Mouse (Mus musculus) adrenal gland (tissue): ENCODE results near the gene Fam234a.

ENCODE experiments used
- intact Hi-C: fragments of 180-260 bp; cut with DNase I; formaldehyde crosslinking; loops from one replicate; pipeline ENCODE4 v1.15.1; 2025

The Fam234a gene

DNA sequence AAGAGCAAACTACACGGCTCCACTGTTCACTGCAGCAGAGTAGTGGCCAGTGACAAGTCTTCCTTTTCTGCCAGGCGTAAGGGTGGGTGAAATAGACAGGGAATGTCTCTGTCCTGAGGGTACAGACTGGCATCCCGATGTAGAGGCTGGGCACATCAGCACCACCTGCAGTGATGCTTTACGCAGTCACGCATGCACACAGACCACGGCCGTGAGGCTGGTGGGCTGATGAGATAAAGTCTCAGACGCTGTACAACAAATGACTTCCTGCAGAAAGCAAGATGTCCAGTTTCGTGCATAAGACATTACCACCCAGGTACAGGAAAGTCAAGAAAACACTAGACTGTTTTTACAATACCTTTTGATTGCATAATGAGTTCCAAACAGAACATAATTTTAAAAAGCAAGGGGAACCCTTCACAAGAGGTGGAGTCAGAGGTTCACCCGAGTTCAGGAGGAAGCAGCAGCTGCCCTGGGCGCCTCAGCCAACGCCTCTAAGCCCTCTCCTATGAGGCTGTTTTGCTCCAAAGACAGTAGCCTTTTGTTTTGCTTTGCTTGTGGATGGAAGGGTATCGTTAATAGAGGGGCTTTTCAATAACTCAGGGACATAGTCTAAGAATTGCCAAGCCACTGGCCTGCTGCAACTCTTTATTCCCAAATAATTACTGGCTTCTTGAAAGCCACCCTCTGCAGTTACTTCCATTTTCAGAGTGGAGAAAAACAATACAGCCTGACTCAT is 8.8 kb downstream of the Fam234a start:
- intact Hi-C loops, result no loop called here

DNA sequence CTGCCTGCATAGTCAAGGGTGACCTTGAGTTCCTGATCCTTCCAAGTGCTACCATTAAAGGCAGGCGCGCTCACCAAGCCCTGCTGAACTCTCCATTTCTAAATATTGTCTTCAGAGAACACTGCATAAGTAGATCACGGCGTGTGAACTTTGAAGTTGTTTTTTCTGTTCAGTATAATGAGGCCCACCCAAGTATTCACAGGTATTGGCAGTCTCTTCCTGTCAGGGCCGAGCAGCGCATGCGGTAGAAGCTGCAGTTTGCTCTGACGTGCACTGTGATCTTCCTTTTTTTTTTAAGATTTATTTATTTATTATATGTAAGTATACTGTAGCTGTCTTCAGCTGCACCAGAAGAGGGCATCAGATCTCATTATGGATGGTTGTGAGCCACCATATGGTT is 9.7 kb downstream of the Fam234a start:
- intact Hi-C loops, result no loop called here

DNA sequence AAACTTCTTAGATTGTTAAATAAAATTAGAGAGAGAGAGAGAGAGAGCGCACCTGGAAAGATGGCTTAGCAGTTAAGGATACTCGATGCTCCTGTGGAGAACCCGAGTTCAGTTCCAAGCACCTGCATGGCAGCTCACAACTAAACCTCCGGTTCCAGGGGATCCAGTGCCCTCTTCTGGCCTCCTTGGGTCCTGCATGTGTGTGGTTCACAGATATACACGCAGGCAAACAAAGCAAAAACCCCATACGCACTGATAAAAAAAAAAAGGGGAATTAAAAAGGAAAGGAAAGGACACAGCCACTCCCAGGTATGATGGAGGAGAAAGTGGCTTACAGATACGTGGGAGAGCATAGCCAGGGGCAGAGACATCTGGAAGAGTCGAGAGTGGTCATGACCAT is 11.2 kb downstream of the Fam234a start:
- intact Hi-C loops, result no loop called here

DNA sequence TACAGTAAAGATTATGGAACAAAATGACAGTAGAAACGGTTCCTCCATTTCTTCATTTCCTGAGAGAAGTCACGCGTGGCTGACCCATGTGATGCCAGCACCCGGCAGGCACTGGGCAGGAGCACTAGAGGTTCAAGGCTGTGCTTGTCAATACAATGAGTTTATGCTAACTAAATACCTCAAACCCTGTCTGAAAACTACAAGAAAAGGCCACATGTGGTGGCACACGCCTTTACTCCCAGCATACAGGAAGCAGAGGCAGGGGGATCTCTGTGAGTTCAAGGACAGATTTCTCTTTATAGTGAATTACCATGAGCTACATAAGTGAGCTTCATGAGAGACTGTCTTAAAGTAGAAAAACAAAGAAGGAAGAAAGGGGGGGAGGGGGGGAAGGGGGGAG is 12.9 kb downstream of the Fam234a start:
- intact Hi-C loops, result no loop called here

DNA sequence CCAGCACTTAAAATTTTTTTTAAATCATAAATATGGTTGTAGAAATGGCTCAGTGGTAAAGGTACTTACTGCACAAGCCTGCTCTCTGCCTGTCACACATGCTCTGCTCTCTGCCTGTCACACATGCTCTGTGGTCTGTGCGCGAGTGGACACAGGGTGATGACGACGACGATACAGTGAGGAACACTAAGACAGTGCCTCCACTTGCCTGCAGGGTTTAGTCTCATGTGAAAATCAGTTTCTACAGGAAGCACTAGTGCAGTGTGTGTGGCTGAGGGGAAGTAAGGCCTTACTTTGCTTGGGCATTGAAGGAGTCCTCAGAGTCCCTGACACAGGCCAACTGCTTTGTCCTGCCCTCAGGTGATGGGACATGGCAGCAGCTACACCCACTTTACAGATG is 14.3 kb downstream of the Fam234a start:
- intact Hi-C loops, result no loop called here

DNA sequence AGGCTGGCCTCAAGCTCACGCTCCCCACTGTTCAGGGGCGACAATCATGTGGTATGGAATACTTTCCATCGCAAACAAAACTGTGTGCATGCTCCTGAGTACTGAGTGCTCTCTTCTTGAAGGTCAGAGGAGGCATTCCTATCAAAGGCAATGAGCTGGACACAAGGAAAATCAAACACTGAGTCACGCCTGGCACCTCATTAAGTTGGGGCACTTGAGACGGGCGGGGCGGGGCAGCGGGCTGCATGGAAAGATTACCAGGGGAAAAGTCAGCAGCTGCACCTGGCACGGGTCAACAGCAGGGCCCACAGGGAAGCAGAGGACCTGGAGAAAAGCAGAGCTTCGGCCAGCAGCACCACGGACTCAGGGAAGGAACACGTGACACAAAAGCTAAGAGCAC is 18.9 kb downstream of the Fam234a start:
- intact Hi-C loops, result no loop called here

DNA sequence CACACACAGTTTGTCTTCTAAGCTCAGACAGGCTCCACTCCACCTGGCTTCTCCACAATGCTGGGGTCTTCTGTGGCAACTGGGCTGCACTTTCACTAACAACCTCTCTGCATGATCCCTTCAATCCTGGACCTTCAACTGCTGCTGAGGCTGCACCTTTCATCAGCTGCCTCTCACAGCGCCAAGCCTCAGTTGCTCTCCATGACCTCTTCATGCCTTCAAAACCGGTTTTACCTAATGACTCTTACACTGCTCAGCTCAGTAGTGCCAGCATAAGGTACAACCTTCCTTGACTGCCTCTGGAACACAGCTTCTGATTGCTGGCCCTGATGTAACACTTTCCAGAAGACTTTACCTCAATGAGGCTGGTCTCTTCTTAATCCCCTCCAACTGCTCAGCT is 22.5 kb downstream of the Fam234a start:
- intact Hi-C loops, result no loop called here

DNA sequence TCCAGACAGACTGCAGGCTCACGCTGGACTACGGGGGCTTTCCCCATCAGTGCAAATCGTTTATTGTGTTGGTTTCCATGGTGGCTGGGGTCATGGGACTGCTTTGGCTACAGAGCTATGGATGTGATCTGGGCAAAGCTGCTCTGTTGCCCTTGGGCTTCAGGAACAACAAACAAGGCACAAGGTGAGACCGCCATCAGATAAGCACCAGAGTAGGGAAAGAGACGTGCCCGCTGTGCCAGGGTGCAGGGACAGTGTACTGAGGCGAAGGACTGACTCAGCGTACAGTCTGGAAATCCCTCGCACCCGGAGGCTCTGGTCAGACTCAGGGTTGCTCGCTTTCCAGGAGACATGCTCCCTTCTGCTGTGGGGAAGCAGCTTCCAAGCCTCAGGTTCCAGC is 31.4 kb downstream of the Fam234a start:
- intact Hi-C loops, result no loop called here

DNA sequence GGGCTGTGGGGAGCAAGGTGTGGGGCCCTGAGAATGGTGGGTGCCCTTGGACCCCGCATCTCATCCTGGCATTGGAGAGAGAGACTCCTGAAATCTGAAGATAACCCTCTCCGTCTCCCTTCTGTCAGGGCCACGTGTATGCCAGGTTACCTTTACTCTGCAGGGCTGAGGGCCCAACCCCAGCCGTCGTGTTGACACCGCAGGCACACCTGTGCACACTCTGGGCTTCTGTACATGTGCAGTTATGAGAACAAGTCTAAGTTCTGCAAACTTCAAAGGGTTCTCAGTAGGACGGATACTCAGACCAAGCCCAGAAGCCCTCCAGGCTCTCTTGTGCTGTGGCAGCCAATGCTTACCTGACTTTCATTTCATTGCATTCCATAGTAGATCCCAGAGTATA is 31.8 kb downstream of the Fam234a start:
- intact Hi-C loops, result no loop called here

DNA sequence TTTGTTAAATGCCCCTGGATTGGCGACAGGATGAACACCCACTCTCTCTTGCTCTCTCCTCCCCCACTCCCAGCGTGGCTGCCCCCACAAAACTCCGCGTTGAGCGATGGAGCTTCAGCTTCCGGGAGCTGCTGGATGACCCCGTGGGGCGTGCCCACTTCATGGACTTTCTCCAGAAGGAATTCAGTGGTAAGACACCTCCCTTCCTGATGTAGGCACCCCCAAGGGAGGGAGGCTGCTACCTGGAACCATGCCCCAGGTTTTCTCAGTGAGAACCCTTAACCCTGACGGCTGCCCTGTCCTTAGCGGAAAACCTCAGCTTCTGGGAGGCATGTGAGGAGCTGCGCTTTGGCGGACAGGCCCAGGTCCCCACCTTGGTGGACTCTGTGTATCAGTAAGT is 36.4 kb downstream of the Fam234a start, which contains the start of gene Arhgdig:
Gene Arhgdig (minus strand): TSS at position 101 of the 400 bp plus-strand sequence.
- intact Hi-C loops, result no loop called here

DNA sequence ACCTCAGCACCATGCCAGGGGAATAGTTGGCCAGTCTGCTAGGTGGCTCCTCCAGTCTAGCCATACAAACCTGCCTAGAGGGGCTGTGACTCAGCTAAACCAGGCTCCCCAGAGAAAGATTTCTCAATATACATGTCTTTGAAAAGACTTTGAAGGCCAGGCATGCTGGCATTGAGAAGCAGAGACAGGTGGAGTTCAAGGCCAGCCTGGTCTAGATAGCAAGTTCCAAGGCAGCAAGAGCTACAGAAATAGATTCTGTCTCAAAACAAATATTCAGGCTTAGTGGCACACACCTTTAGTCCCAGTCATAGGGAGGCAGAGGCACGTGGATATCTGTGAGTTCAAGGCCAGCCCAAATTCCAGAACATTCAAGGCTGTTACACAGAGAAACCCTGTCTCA is 37.6 kb downstream of the Fam234a start:
- intact Hi-C loops, result no loop called here

DNA sequence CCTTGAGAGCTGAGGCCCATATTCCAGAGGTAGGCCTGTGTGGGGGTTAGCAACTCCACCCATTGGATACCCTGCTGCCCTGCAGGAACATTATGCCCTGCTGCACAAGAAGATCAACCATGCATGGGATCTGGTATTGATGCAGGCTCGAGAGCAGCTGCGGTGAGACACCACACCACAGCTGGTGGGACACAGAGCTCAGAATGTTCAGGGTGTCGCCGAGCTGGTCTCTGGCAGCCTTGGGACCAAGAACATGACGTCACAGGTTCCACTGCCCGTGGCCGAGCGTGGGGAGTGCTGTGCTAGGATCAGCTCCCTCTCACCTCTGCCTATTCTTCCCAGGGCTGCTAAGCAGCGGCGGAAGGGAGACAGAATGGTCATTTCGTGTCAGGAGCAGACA is 39.3 kb downstream of the Fam234a start:
- intact Hi-C loops, result loop anchor here (5.0 kb wide), 1 partner anchor 38 kb away; the partner anchor contains the start of gene Fam234a

DNA sequence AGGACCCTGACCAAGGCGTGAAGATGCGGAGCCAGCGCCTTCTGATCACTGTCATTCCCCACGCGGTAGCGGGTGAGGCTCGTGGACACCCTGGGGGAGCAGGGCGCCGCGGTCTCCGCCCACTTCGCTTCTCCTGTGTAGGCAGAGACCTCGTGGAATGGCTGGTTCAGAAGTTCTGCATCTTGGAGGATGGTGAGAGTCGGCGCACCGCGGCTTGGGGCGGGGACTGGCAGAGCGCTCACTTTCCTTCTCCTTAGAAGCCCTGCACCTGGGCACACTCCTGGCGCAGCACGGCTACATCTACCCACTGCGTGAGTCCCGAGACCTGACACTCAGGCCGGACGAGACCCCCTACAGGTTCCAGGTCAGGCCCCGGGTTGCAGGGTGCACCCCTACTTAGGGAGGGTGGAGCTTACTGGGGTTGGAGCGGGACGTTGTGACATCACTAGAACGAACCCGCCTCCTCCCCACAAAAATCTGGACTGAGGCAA is 40.7 kb downstream of the Fam234a start:
- intact Hi-C loops, result loop anchor here (5.0 kb wide), 1 partner anchor 39 kb away; the partner anchor contains the start of gene Fam234a

DNA sequence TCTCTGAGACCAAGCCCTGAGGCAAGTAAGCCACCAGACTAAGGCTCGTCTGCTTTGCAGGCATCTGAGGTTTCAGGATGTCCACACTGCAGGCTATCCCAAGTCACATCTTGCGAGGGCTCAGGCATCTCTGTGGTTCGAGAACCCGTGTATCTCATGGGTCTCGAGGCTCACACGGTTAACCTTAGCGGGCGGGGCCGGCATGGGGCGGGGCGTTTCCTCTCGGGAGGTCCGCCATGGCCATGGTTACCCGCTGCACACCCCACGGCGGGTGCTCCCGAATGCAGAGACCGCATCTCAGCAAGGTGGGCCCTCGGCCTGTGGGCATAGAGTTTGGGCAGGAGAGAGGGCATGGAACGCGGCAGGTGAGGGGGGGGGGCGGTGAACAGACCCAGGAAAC is 41.3 kb downstream of the Fam234a start, which contains the start of gene Rgs11:
Gene Rgs11 (plus strand): TSS at position 215 of the 400 bp plus-strand sequence.
- intact Hi-C loops, result loop anchor here (5.0 kb wide), 1 partner anchor 40 kb away; the partner anchor contains the start of gene Fam234a

DNA sequence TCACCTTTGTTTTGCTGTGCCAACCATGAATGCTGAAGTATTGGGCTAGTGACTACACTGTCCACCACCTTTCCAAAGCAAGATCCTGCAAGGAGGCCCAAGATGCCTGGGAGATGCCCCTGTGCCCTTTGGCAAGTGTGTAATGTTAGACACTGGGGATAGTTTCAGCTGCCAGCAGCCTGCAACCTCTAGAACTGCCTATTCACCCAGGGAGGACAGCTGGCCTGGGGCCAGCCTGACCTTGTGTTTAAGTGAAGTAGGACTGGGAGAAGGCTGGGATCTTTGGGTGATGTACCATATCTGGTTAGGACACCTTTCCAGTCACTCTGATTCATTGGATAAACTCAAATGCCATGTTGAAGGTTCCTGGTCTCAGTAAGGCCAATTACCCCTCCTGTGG is 42.0 kb downstream of the Fam234a start:
- intact Hi-C loops, result loop anchor here (5.0 kb wide), 1 partner anchor 40 kb away; the partner anchor contains the start of gene Fam234a

DNA sequence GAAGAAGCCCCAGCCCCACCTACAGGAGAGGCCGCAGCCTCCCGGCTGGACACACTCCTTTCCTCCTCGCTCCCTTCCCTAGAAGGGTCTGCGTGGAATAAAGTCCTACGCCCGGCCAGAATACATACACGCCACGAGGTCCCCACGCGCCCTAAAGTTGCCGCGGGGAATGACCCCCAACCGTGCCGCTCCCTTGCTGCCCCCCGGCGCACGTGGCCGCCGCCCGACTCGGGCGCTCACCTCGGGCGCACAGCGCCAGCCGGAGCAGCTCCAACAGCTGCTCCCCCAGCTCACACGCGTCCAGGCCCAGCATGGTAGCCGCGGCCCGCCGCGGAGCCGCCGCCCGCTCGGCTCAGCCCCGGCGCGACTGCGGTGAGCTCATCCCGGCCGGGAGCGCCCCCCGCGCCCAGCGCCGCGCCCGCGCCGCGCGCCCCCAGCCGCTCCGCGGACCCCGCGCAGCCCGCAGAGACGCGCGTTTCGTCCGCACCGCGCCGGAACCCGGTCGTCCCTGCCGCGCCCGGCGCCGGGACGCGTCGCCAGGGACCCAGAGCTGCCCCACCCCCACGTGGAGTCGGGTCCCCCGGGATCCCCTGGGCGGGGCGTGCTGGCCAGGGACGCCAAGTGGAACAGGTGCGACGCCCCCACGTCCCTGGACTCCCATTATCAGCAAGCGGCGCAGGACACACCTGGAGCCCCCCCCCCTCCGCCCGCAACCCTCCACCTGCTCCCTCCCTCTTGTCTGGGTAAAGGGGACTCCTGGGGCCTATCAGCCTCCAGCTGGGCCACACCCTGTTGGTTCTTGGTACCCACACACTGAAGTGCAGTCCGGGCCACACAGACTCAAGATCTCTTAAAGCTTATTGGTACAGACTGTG is 43.0 kb downstream of the Fam234a start:
- intact Hi-C loops, result loop anchor here (5.0 kb wide), 1 partner anchor 41 kb away; the partner anchor contains the start of gene Fam234a

DNA sequence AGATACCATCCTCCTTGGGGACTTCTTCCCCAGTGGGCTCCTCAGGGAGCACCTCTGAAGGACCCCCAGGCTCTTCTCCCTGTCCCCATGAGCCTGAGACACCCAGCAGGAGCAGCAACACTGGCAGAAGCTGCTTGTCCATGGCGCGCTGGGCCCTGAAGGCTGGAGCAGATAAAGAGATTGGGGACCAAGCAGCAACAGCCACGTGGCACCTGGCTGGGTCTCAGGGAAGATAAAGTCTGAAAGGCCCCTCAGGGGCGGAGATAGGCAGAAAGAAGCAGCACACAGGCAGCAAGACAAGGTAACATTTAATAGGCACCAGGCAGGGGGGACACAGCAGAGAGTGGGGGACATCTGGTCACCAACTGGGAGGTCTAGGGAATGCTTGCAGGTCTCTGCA is 45.1 kb downstream of the Fam234a start, which contains the start of gene Pdia2:
Gene Pdia2 (minus strand): TSS at position 196 of the 400 bp plus-strand sequence.
- intact Hi-C loops, result no loop called here

DNA sequence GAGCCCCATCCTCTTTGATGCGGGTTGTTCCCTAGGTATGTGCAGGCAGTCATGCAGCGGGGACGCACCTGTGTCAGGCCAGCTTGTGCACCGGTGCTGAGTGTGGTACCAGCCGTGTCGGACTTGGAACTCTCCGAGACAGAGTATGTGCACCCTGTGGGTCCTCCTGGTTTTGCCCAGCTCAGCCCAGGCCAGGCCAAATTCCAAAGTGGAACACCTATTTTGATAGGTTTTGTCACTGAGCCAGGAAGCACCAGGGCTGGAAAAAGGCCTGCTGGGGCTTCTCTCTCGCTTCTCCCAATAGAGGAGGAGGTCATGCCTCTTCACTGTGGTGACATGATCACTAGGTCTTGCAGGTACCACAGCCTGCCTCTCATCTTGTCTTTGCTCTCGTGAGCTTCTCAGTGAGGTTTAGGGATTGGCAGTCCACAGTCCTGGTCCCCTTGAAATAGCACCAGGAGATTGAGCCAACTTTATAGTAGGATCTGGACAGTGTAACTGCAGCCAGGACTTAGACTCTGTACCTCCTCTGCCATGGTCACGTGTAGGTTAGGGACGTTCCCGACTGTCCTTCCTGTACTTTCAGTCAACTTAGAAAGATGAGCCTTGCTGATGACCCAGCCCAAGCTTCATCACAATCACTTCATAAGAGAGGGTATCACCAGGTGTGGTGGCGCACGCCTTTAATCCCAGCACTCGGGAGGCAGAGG is 51.4 kb downstream of the Fam234a start:
- intact Hi-C loops, result loop anchor here (5.0 kb wide), 1 partner anchor 75 kb away; no protein-coding TSS in a partner anchor

DNA sequence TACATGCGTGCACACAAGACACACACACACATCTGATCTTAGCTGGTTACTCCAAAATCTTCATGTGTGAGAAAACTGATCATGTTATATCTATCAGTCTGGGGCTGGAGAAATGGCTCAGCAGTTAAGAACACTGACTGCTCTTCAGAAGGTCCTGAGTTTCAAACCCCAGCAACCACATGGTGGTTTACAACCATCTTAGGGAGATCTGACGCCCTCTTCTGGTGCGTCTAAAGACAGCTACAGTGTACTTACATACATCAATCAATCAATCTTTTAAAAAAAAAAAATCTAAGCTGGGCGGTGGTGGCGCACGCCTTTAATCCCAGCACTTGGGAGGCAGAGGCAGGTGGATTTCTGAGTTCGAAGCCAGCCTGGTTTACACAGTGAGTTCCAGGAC is 52.6 kb downstream of the Fam234a start:
- intact Hi-C loops, result loop anchor here (5.0 kb wide), 1 partner anchor 74 kb away; no protein-coding TSS in a partner anchor

DNA sequence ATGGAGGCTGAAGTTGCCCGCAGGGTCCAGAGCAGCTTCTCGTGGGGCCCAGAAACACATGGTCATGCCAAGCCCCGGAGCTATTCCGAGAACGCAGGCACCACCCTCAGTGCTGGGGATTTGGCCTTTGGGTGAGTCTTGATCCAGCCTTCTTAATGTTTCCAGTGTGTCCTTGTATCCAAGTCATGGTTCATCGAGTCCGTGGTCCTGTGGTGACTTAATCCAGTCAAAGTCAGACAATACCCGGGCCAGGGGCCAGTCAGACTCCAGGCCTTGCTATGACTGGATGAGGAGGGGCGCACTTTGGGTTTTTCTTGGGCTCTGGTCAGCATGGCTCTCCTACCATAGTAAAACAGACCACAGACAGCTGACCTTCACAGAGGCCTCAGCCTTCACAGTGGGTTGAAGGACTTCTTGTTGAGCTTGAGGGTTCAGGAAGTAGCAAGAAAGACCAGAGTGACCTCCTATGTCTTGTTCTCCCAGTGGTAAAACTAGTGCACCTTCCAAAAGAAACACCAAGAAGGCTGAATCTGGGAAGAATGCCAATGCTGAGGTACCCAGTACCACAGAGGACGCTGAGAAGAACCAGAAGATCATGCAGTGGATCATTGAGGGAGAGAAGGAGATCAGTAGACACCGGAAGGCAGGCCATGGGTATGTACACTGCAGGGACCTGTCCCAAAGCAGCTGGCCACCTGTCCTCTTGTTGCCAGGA is 55.8 kb downstream of the Fam234a start:
- intact Hi-C loops, result no loop called here
